Mouse (Mus musculus): ENCODE measurements around the gene Nr2c2ap.

GRCm38 (mm10) chr8:70157240-70157800, 26.2 kb downstream of the Nr2c2ap start:
- TF ChIP-seq TAL1 (IDR thresholded peaks at IDR 0.05; ENCODE audit: low read length) (no peak), GATA1 (IDR thresholded peaks at IDR 0.05; ENCODE audit: low read length) (no peak)

All from erythroblast, embryonic 14.5 days (primary cell).